Mouse (Mus musculus) heart, postnatal 14 days (tissue): ENCODE data around the gene Tmem208. TPM values are rescaled to one million over a fixed set of nuclear protein-coding genes. Genes with fewer than 3 reads are reported as not detected.
"Not testable (repeated sequence)": the region's sequence is repeated elsewhere in the genome, so short reads cannot be mapped to it uniquely, and the experiment has no call there.

ENCODE experiments used
- DNase-seq, 2 experiments: peaks; one replicate each; pipeline ENCODE4 v3.0.0; 2021 to 2022
- intact Hi-C: fragments of 180-260 bp; cut with DNase I; formaldehyde crosslinking; loops from one replicate; pipeline ENCODE4 v1.15.1; 2025
- long read RNA-seq, 2 experiments: library from polyadenylated mRNA; stranded (forward); transcript quantifications; one replicate each; pipeline ENCODE4 v2.0.0; 2021
- total RNA-seq, 2 experiments: library from RNA; stranded (reverse); gene quantifications; 2 replicates each; pipeline ENCODE4 v1.2.3; 2021

Tmem208 gene
- total RNA-seq: 10 to 100 TPM; 23.3 to 29.6 TPM
- long read RNA-seq, experiment 1, transcript Tmem208-201 (6 exons, 785 nt): major isoform, 20 of 31 reads
- long read RNA-seq, experiment 1, transcript Tmem208-204 (5 exons, 895 nt): minor isoform, 7 of 31 reads
- long read RNA-seq, experiment 1, partial matches to known transcripts: 0 of 31 reads
- long read RNA-seq, experiment 1, other reads (novel, unspliced or antisense): 4 of 31 reads
- long read RNA-seq, experiment 2, transcript Tmem208-201 (6 exons, 785 nt): major isoform, 16 of 20 reads
- long read RNA-seq, experiment 2, partial matches to known transcripts: 1 of 20 reads
- long read RNA-seq, experiment 2, other reads (novel, unspliced or antisense): 0 of 20 reads

- peak; percentile 96 to 98 for DNase-seq
- intact Hi-C loops: no loop called here
These were observed at the start of gene Tmem208, which contains the start of gene Lrrc29 for GRCm38 (mm10) chr8:105326141-105326672. Gene Tmem208 (plus strand): TSS chr8:105326354. Gene Lrrc29 (minus strand): TSS chr8:105326278.

GRCm38 (mm10) chr8:105278911-105279334 is 47.2 kb upstream of the Tmem208 start:
- DNase-seq: peak; percentile 80 to 87
- intact Hi-C loops: no loop called here

GRCm38 (mm10) chr8:105280567-105280966 is 45.6 kb upstream of the Tmem208 start:
- intact Hi-C loops: no loop called here
- no peak for DNase-seq

GRCm38 (mm10) chr8:105281821-105282220 is 44.3 kb upstream of the Tmem208 start:
- intact Hi-C loops: no loop called here

GRCm38 (mm10) chr8:105282239-105282638 is 43.9 kb upstream of the Tmem208 start:
- DNase-seq: no peak
- intact Hi-C loops: no loop called here

More at GRCm38 (mm10) chr8:105281821-105282220, 44.3 kb upstream of the Tmem208 start:
- no peak for DNase-seq

- peak; percentile 70 to 71 for DNase-seq
- intact Hi-C loops: no loop called here
These were observed 43.1 kb upstream of the Tmem208 start for GRCm38 (mm10) chr8:105283074-105283473.

- intact Hi-C loops: loop anchor here (5.0 kb wide), 1 partner anchor 33 kb away; no protein-coding TSS in a partner anchor
- DNase-seq: no peak
These were observed 40.6 kb upstream of the Tmem208 start for GRCm38 (mm10) chr8:105285514-105285913.

DNA sequence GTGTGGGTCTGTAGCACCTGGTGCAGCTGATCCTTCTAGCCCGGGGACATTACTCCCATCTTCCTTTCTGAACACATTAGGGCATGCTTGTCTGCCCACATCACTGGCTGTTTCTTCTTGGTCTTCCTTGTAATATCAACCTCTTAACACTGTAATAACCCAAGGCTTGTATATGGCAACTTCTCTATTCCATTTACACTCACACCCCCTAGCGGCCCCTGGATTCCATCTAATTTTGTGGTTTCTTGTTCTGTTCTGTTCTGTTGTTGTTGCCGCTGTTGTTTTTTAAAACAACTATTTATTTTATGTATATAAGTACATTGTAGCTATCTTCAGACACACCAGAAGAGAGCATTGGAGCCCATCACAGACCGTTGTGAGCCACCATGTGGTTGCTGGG is 39.2 kb upstream of the Tmem208 start:
- intact Hi-C loops: loop anchor here (5.0 kb wide), 1 partner anchor 35 kb away; no protein-coding TSS in a partner anchor
- DNase-seq: no peak

DNA sequence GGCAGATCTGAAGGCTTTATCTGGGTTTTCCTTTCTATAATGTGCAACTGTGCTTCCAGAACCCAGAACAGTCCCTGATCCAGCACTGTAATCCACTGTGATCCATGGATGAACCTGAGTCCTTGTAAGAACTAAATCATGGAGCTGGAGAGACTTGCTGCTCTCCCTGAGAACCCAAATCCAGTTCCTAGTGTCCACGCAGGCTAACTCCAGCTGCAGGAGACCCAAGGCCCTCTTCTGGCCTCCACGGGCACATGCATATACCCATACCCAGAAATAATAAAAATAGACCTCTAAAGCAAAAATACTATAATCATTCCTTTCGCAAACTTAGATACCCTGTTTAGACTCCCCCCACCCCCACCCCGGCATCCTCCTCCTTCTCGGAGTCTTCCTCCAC is 37.9 kb upstream of the Tmem208 start:
- intact Hi-C loops: loop anchor here (5.0 kb wide), 1 partner anchor 36 kb away; no protein-coding TSS in a partner anchor
- DNase-seq: no peak

GRCm38 (mm10) chr8:105288958-105289732 is 37.0 kb upstream of the Tmem208 start:
- intact Hi-C loops: loop anchor here (5.0 kb wide), 1 partner anchor 37 kb away; no protein-coding TSS in a partner anchor
- DNase-seq: peak; percentile 92 to 96

DNA sequence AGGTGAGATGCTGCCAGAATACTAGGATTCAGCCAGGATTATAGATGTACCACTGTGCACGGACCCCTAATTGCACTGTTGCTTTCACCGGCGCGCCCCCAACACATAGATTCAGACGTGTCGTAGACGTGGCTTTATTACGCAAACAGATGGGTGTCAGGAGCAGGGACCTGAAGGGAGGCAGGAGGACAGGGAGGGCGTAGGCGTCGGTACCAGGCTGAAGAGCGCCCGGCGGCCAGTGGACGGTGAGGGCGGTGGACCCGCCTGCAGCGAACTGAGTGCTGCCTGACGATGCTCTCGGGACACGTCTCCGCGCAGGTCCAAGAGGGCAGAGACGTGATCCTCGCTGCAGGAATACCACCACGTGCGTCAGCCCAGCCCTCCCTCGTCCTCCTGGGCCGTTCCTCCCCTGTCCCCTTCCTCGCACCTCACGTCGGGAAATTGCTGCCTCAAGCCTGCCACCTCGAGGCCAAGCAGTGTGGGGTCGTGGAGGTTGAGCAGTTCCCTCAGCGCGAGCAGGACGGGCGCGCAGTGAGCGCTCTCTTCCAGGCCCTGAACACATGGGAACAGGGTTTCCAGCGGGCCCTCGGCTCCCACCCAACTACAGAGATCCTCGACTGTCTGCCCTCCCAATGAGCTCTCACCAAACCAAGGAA is 36.2 kb upstream of the Tmem208 start, which contains the start of gene 4931428F04Rik:
4931428F04Rik (minus strand) TSS at position 60 of the 656 bp plus-strand sequence.
- intact Hi-C loops: loop anchor here (2.0 to 5.0 kb wide), 3 partner anchors 38 to 635 kb away; no protein-coding TSS in a partner anchor
- DNase-seq: peak; percentile 37 to 54

GRCm38 (mm10) chr8:105290554-105291314 is 35.4 kb upstream of the Tmem208 start:
- peak; percentile 90 to 98 for DNase-seq
- intact Hi-C loops: loop anchor here (2.0 kb wide), 2 partner anchors 170 to 636 kb away; no protein-coding TSS in a partner anchor

DNA sequence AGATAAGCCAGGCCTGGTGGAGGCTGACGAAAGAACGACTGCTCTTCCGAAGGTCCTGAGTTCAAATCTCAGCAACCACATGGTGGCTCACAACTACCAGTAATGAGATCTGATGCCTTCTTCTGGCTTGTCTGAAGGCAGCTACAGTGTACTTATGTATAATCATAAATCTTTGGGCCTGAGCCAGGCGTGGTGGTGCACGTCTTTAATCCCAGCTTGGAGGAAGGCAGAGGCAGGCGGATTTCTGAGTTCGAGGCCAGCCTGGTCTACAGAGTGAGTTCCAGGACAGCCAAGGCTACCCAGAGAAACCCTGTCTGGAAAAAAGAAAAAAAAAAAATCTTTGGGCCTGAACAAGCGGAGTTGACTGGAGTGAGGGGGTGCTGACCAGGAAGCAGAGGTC is 34.8 kb upstream of the Tmem208 start:
- not testable (repeated sequence) for DNase-seq
- intact Hi-C loops: loop anchor here (2.0 kb wide), 2 partner anchors 171 to 637 kb away; no protein-coding TSS in a partner anchor

- intact Hi-C loops: loop anchor here (2.0 kb wide), 2 partner anchors 171 to 637 kb away; no protein-coding TSS in a partner anchor
- not testable (repeated sequence) for DNase-seq
These were observed 34.4 kb upstream of the Tmem208 start for GRCm38 (mm10) chr8:105291802-105292201.

- DNase-seq: no peak
- intact Hi-C loops: no loop called here
These were observed 33.7 kb upstream of the Tmem208 start for GRCm38 (mm10) chr8:105292471-105292870.

GRCm38 (mm10) chr8:105293405-105293804 is 32.7 kb upstream of the Tmem208 start:
- intact Hi-C loops: no loop called here
- DNase-seq: no peak

- intact Hi-C loops: no loop called here
- no peak for DNase-seq
These were observed 31.4 kb upstream of the Tmem208 start for GRCm38 (mm10) chr8:105294776-105295175.

- intact Hi-C loops: no loop called here
- DNase-seq: no peak
These were observed 30.9 kb upstream of the Tmem208 start for GRCm38 (mm10) chr8:105295256-105295655.
